Mouse (Mus musculus): ENCODE measurements around the gene Trmt10b. TPM values are rescaled to one million over a fixed set of nuclear protein-coding genes. Genes with fewer than 3 reads are reported as not detected.

Gene Trmt10b
- polyA plus RNA-seq, 1 experiment from 2014 or later, result 6.0 TPM

GRCm38 (mm10) chr4:45286318-45286717, 10.6 kb upstream of the Trmt10b start:
- H3K36me3 ChIP-seq, result no peaks in the 10 kb centered on the region
- H3K27me3 ChIP-seq, result 0 out of 2 replicates have a peak, but pooled peaks cover 6% of the 10 kb centered on the region
- DNase-seq, result no peak
- no peak overlapping the region for H3K9ac ChIP-seq
- no peaks in the 10 kb centered on the region for H3K9me3 ChIP-seq (replicated peaks)
- H3K4me2 ChIP-seq, result no peak overlapping the region
- H3K4me1 ChIP-seq (replicated peaks), result no peaks in the 10 kb centered on the region
- ATAC-seq (ENCODE audit: low read depth), result no peak
- no peak overlapping the region for H3K4me3 ChIP-seq (replicated peaks)
- WGBS (ENCODE audit: insufficient replicate concordance), result 36% methylated on average over 3 of the region's 3 CpGs
- H3K27ac ChIP-seq, result no peak overlapping the region

- ATAC-seq (ENCODE audit: low read depth), result no peak
- H3K36me3 ChIP-seq, result no peaks in the 10 kb centered on the region
- no peak for DNase-seq
- H3K9me3 ChIP-seq (replicated peaks), result no peaks in the 10 kb centered on the region
- no peak overlapping the region for H3K9ac ChIP-seq
- H3K27me3 ChIP-seq, result 0 out of 2 replicates have a peak, but pooled peaks cover 6% of the 10 kb centered on the region
- no peak overlapping the region for H3K4me3 ChIP-seq (replicated peaks)
- no peak overlapping the region for H3K27ac ChIP-seq
- WGBS (ENCODE audit: insufficient replicate concordance), result 61% methylated on average over 5 of the region's 5 CpGs
- no peak overlapping the region for H3K4me2 ChIP-seq
- no peaks in the 10 kb centered on the region for H3K4me1 ChIP-seq (replicated peaks)
Measured at GRCm38 (mm10) chr4:45287906-45288305, 9.0 kb upstream of the Trmt10b start.

- no peaks in the 10 kb centered on the region for H3K27me3 ChIP-seq
- no peak overlapping the region for H3K4me2 ChIP-seq
- no peaks in the 10 kb centered on the region for H3K9me3 ChIP-seq (replicated peaks)
- WGBS (ENCODE audit: insufficient replicate concordance), result 89% methylated on average over 14 of the region's 14 CpGs
- H3K4me3 ChIP-seq (replicated peaks), result no peak overlapping the region
- H3K4me1 ChIP-seq (replicated peaks), result no peaks in the 10 kb centered on the region
- H3K27ac ChIP-seq, result no peak overlapping the region
- ATAC-seq (ENCODE audit: low read depth) (no peak), DNase-seq (no peak)
- H3K9ac ChIP-seq, result no peak overlapping the region
- H3K36me3 ChIP-seq, result peaks cover 42% of the 10 kb centered on the region
Measured at GRCm38 (mm10) chr4:45305536-45305935, 8.6 kb downstream of the Trmt10b start.

GRCm38 (mm10) chr4:45308046-45308445, 11.1 kb downstream of the Trmt10b start:
- Histone ChIP-seq H3K4me1 (replicated peaks) (no peaks in the 10 kb centered on the region), H3K27ac (no peak overlapping the region), H3K4me2 (no peak overlapping the region), H3K36me3 (peaks cover 34% of the 10 kb centered on the region), H3K9me3 (replicated peaks) (no peaks in the 10 kb centered on the region), H3K9ac (no peak overlapping the region), H3K27me3 (no peaks in the 10 kb centered on the region), H3K4me3 (replicated peaks) (no peak overlapping the region)
- no peak for ATAC-seq (ENCODE audit: low read depth)
- 44% methylated on average over 11 of the region's 11 CpGs for WGBS (ENCODE audit: insufficient replicate concordance)
- DNase-seq, result no peak

GRCm38 (mm10) chr4:45308606-45309005, 11.7 kb downstream of the Trmt10b start:
- DNase-seq (no peak), ATAC-seq (ENCODE audit: low read depth) (no peak)
- Histone ChIP-seq H3K4me3 (replicated peaks) (no peak overlapping the region), H3K9ac (no peak overlapping the region), H3K27ac (no peak overlapping the region), H3K36me3 (peaks cover 33% of the 10 kb centered on the region), H3K4me2 (no peak overlapping the region), H3K4me1 (replicated peaks) (no peaks in the 10 kb centered on the region), H3K27me3 (no peaks in the 10 kb centered on the region), H3K9me3 (replicated peaks) (no peaks in the 10 kb centered on the region)
- WGBS (ENCODE audit: insufficient replicate concordance), result 66% methylated on average over 6 of the region's 6 CpGs

GRCm38 (mm10) chr4:45311056-45311455, 14.1 kb downstream of the Trmt10b start:
- Histone ChIP-seq H3K4me2 (no peak overlapping the region), H3K9ac (no peak overlapping the region), H3K4me3 (replicated peaks) (no peak overlapping the region), H3K27ac (no peak overlapping the region), H3K4me1 (replicated peaks) (no peaks in the 10 kb centered on the region), H3K9me3 (replicated peaks) (no peaks in the 10 kb centered on the region), H3K36me3 (peaks cover 27% of the 10 kb centered on the region), H3K27me3 (no peaks in the 10 kb centered on the region)
- ATAC-seq (ENCODE audit: low read depth), result no peak
- 85% methylated on average over 2 of the region's 2 CpGs for WGBS (ENCODE audit: insufficient replicate concordance)
- DNase-seq, result no peak

GRCm38 (mm10) chr4:45320159-45320816, 23.4 kb downstream of the Trmt10b start:
- under 1% methylated on average over 56 of the region's 56 CpGs for WGBS (ENCODE audit: insufficient replicate concordance)

GRCm38 (mm10) chr4:45331139-45331538, 34.2 kb downstream of the Trmt10b start:
- no peaks in the 10 kb centered on the region for H3K9me3 ChIP-seq (replicated peaks)
- WGBS (ENCODE audit: insufficient replicate concordance), result 64% methylated on average over 7 of the region's 7 CpGs
- H3K27ac ChIP-seq, result no peak overlapping the region
- no peak overlapping the region for H3K4me2 ChIP-seq
- no peak overlapping the region for H3K9ac ChIP-seq
- H3K4me3 ChIP-seq (replicated peaks), result no peak overlapping the region
- H3K4me1 ChIP-seq (replicated peaks), result no peaks in the 10 kb centered on the region
- 0 out of 2 replicates have a peak, but pooled peaks cover 10% of the 10 kb centered on the region for H3K27me3 ChIP-seq
- no peak for ATAC-seq (ENCODE audit: low read depth)
- DNase-seq, result no peak
- no peaks in the 10 kb centered on the region for H3K36me3 ChIP-seq

More at GRCm38 (mm10) chr4:45320159-45320816, 23.4 kb downstream of the Trmt10b start:
- peak overlapping the region; percentile 92 for H3K4me3 ChIP-seq (replicated peaks)
- peak; percentile 86 for ATAC-seq (ENCODE audit: low read depth)
- H3K4me1 ChIP-seq (replicated peaks), result peaks cover 18% of the 10 kb centered on the region
- H3K9me3 ChIP-seq (replicated peaks), result no peaks in the 10 kb centered on the region
- H3K27ac ChIP-seq, result peak overlapping the region; percentile 83
- DNase-seq, result peak; percentile 72
- H3K9ac ChIP-seq, result peak overlapping the region; percentile 90
- H3K36me3 ChIP-seq, result peaks cover 30% of the 10 kb centered on the region
- H3K27me3 ChIP-seq, result peaks cover 18% of the 10 kb centered on the region; the same call in 1 of the 2 replicates
- H3K4me2 ChIP-seq, result peak overlapping the region; percentile 74

- WGBS (ENCODE audit: insufficient replicate concordance), result 28% methylated on average over 3 of the region's 3 CpGs
Measured at GRCm38 (mm10) chr4:45332466-45332865, 35.5 kb downstream of the Trmt10b start.

GRCm38 (mm10) chr4:45341226-45341625, 44.3 kb downstream of the Trmt10b start:
- no peaks in the 10 kb centered on the region for H3K9me3 ChIP-seq (replicated peaks)
- H3K36me3 ChIP-seq, result peaks cover 15% of the 10 kb centered on the region
- peak overlapping the region; percentile 99 for H3K27ac ChIP-seq
- peaks cover 20% of the 10 kb centered on the region for H3K4me1 ChIP-seq (replicated peaks)
- H3K4me2 ChIP-seq, result peak overlapping the region; percentile 87
- no peak for ATAC-seq (ENCODE audit: low read depth)
- WGBS (ENCODE audit: insufficient replicate concordance), result 59% methylated on average over 9 of the region's 9 CpGs
- H3K9ac ChIP-seq, result peak overlapping the region; percentile 98
- DNase-seq, result no peak
- H3K27me3 ChIP-seq, result 0 out of 2 replicates have a peak, but pooled peaks cover 4% of the 10 kb centered on the region
- peak overlapping the region; percentile 95 for H3K4me3 ChIP-seq (replicated peaks)

More at GRCm38 (mm10) chr4:45332466-45332865, 35.5 kb downstream of the Trmt10b start:
- DNase-seq, result no peak
- Histone ChIP-seq H3K27ac (no peak overlapping the region), H3K36me3 (no peaks in the 10 kb centered on the region), H3K4me3 (replicated peaks) (no peak overlapping the region), H3K4me2 (no peak overlapping the region), H3K27me3 (0 out of 2 replicates have a peak, but pooled peaks cover 8% of the 10 kb centered on the region), H3K4me1 (replicated peaks) (no peaks in the 10 kb centered on the region), H3K9ac (no peak overlapping the region), H3K9me3 (replicated peaks) (no peaks in the 10 kb centered on the region)
- no peak for ATAC-seq (ENCODE audit: low read depth)

GRCm38 (mm10) chr4:45341669-45342249, 44.8 kb downstream of the Trmt10b start, which contains the start of gene Dcaf10:
Dcaf10 (plus strand) TSS chr4:45342101.
- DNase-seq, result peak; percentile 88
- Histone ChIP-seq H3K4me3 (replicated peaks) (peak within 1 kb of the TSS; percentile 95), H3K9ac (peak within 1 kb of the TSS; percentile 98), H3K9me3 (replicated peaks) (no peaks in the 10 kb centered on the region), H3K4me1 (replicated peaks) (peaks cover 20% of the 10 kb centered on the region), H3K36me3 (peaks cover 19% of the 10 kb centered on the region), H3K27ac (peak within 1 kb of the TSS; percentile 99), H3K4me2 (peak within 1 kb of the TSS; percentile 87), H3K27me3 (0 out of 2 replicates have a peak, but pooled peaks cover 4% of the 10 kb centered on the region)
- under 1% methylated on average over 42 of the region's 42 CpGs for WGBS (ENCODE audit: insufficient replicate concordance)
- ATAC-seq (ENCODE audit: low read depth), result peak; percentile 90

All from liver, embryonic 13.5 days (tissue).